Mouse (Mus musculus) kidney, postnatal 0 days (tissue): ENCODE data around the gene Rnf185. TPM values are rescaled to one million over a fixed set of nuclear protein-coding genes. Genes with fewer than 3 reads are reported as not detected.

Experiments
- ATAC-seq: fragments of 200-750 bp; cut with Nextera tagmentation; replicated peaks from 2 replicates; pipeline ENCODE4 v1.8.0; 2017; ENCODE audit warnings: low read depth, moderate number of reproducible peaks, moderate TSS enrichment, moderate library complexity; ENCODE audit not compliant: low FRiP score
- DNase-seq: peaks from one replicate; pipeline ENCODE4 v3.0.0-alpha.2; 2016; ENCODE audit warnings: low spot score
- H3K27ac ChIP-seq: fragments of 300-500 bp; sonication (generic); 2 replicates; pipeline ENCODE4 v1.5.1; 2014; ENCODE audit warnings: mild to moderate bottlenecking
- H3K27me3 ChIP-seq: fragments of 300-500 bp; sonication (generic); 2 replicates; pipeline ENCODE4 v1.6.1; 2014; ENCODE audit warnings: low read length, mixed read lengths; ENCODE audit not compliant: insufficient read depth
- H3K36me3 ChIP-seq: fragments of 300-500 bp; sonication (generic); 2 replicates; pipeline ENCODE4 v1.6.1; 2014; ENCODE audit warnings: low read length, mixed read lengths; ENCODE audit not compliant: insufficient read depth
- H3K4me1 ChIP-seq: fragments of 300-500 bp; sonication (generic); replicated peaks from 2 replicates; pipeline ENCODE4 v1.6.1; 2014; ENCODE audit warnings: antibody characterized with exemption, low read length, mixed read lengths; ENCODE audit not compliant: insufficient read depth
- H3K4me2 ChIP-seq: fragments of 300-500 bp; sonication (generic); 2 replicates; pipeline ENCODE4 v1.6.1; 2014; ENCODE audit warnings: mild to moderate bottlenecking, low read length, moderate library complexity, mixed read lengths
- H3K4me3 ChIP-seq: fragments of 300-500 bp; sonication (generic); replicated peaks from 2 replicates; pipeline ENCODE4 v1.5.1; 2014; ENCODE audit warnings: low read depth, low read length
- H3K9ac ChIP-seq: fragments of 300-500 bp; sonication (generic); 2 replicates; pipeline ENCODE4 v1.6.1; 2014; ENCODE audit warnings: low read depth, low read length
- H3K9me3 ChIP-seq: fragments of 300-500 bp; sonication (generic); replicated peaks from 2 replicates; pipeline ENCODE4 v1.6.1; 2016; ENCODE audit warnings: low read length, inconsistent platforms, mixed read lengths
- CTCF ChIP-seq: IDR thresholded peaks from 2 replicates; pipeline ENCODE4 v1.5.1; 2016; ENCODE audit warnings: antibody characterized with exemption, low read depth, mild to moderate bottlenecking, moderate library complexity
- WGBS: fragments of 180-500 bp; shearing (Covaris S2); extraction: QIAGEN DNeasy Blood & Tissue Kit; methylation state at CpG from one replicate; pipeline ENCODE4 v1.1.7; 2014; 5-methylcytosine and 5-hydroxymethylcytosine counted together
- polyA plus RNA-seq: library from polyadenylated mRNA; unstranded; fragments of >200 nt; fragmentation: Nextera tagmentation; extraction: Ambion mirVana; gene quantifications from 2 replicates; pipeline ENCODE4 v1.2.1, GENCODE M21; 2015

The Rnf185 gene
- polyA plus RNA-seq: 37.8 and 39.1 TPM in 2 replicates

DNA sequence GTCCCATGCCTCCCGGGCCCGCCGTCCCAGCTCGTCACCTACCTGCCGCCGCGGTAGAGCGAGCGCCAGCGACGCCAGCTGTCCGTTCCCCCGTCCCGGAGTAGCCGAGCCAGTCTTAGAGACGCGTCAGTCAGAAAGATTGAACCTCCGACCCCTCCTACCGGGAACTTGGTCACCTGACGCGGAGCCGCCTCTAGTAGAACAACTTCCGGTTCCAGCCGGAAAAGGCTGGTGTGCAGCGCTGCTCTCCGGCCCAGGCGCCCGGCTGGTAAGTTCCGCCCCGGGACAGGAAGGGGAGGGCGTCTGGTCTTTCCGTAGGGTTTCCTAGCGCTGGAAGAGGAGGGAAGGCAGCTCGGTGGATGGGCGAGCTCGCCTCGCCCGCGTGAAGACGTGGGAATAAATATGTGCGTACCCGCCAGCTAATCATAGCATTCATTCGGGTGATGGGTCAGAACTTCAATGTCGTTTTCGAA is at the start of gene Rnf185:
Gene Rnf185 (minus strand): TSS at position 197 of the 473 bp plus-strand sequence.
- Histone ChIP-seq H3K4me3 (peak within 1 kb of the TSS; percentile 94), H3K36me3 (no peaks in the 10 kb centered on the region), H3K4me1 (peaks cover 9% of the 10 kb centered on the region; the same call in 1 of the 2 replicates), H3K9me3 (no peaks in the 10 kb centered on the region), H3K27me3 (no peaks in the 10 kb centered on the region), H3K9ac (peak within 1 kb of the TSS; percentile 90), H3K27ac (peak within 1 kb of the TSS; percentile 97), H3K4me2 (peak within 1 kb of the TSS; percentile 78)
- under 1% methylated on average over 45 of the region's 45 CpGs for WGBS
- DNase-seq (peak; percentile 99), ATAC-seq (peak; percentile 96)
- TF ChIP-seq CTCF: no peak; the same call in 1 of the 2 replicates

DNA sequence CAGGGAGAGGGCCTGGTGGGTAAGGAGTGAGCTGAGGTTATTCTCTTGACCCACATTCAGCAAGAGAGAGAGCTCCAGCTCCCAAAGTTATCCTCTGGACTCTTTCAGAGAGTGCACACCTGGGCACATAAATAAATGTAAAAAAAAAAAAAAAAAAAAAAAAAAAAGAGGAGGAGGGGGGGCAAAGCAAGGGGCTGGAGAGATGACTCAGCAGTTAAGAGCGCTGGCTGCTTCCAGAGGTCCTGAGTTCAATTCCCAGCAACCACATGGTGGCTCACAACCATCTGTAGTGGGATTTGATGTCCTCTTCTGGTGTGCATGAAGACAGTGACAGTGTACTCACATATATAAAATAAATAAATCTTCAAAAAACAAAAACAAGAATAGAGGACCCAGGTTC is 45.1 kb upstream of the Rnf185 start:
- Histone ChIP-seq H3K4me3 (no peak overlapping the region), H3K9ac (no peak overlapping the region), H3K4me1 (no peaks in the 10 kb centered on the region), H3K27me3 (no peaks in the 10 kb centered on the region), H3K36me3 (no peaks in the 10 kb centered on the region), H3K4me2 (no peak overlapping the region), H3K9me3 (no peaks in the 10 kb centered on the region), H3K27ac (peak overlapping the region; percentile 60; the same call in 1 of the 2 replicates)
- no peak for TF ChIP-seq CTCF
- ATAC-seq: no peak
- WGBS: 76% methylated on average over 1 of the region's 1 CpGs
- no peak for DNase-seq

DNA sequence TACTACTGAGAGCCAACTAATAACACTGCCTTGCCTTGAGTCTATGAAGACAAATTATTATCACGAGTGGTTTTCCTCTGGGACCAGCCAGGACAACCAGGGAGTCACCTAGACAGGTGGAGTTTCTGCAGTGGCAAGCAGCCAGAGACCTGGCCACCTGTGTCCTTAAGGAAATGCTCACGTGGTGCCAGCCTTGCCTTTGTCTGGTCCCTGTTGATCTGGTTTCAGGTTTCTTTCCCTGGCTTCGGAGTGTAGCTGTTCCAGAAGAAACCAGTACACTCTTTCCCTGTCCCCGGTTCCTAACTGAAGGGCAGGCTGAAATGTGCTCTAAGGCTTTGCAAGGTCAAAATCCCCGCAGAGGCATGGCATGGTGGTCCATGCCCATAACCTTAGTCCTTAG is 44.6 kb upstream of the Rnf185 start:
- DNase-seq (no peak), ATAC-seq (peak; percentile 49; the same call in 1 of the 2 replicates)
- Histone ChIP-seq H3K27ac (peak overlapping the region; percentile 60), H3K9ac (no peak overlapping the region), H3K36me3 (no peaks in the 10 kb centered on the region), H3K27me3 (no peaks in the 10 kb centered on the region), H3K4me1 (no peaks in the 10 kb centered on the region), H3K4me2 (no peak overlapping the region), H3K9me3 (no peaks in the 10 kb centered on the region), H3K4me3 (no peak overlapping the region)
- 35% methylated on average over 5 of the region's 5 CpGs for WGBS
- no peak for TF ChIP-seq CTCF

DNA sequence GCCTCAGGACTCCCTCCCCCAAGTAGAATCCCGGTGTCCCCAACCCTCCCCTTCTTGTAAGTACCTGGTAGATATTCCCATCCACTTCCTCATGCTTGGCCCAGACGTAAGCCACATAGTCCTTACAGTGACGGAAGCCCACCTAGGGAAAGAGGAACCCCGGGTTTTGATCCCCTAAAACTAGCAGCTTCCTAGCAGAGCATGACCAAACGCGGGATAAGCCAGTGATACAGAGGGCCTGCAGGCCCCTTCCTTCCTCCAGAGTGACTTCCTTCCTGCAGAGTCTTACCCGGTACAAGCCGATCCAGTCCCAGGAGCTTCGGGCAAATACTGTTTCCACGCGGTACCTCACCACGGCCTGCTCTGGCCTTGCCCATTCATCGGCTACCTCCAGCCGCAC is 43.3 kb upstream of the Rnf185 start:
- ATAC-seq: no peak
- H3K9me3 ChIP-seq: no peaks in the 10 kb centered on the region
- DNase-seq: no peak
- 85% methylated on average over 14 of the region's 14 CpGs for WGBS
- no peaks in the 10 kb centered on the region for H3K4me1 ChIP-seq
- no peaks in the 10 kb centered on the region for H3K36me3 ChIP-seq
- no peak overlapping the region for H3K4me3 ChIP-seq
- no peaks in the 10 kb centered on the region for H3K27me3 ChIP-seq
- H3K4me2 ChIP-seq: no peak overlapping the region
- no peak overlapping the region for H3K9ac ChIP-seq
- TF ChIP-seq CTCF: no peak
- H3K27ac ChIP-seq: no peak overlapping the region

- H3K36me3 ChIP-seq: no peaks in the 10 kb centered on the region
- no peak overlapping the region for H3K4me2 ChIP-seq
- no peaks in the 10 kb centered on the region for H3K27me3 ChIP-seq
- WGBS: 76% methylated on average over 17 of the region's 17 CpGs
- H3K4me3 ChIP-seq: no peak overlapping the region
- no peak overlapping the region for H3K27ac ChIP-seq
- ATAC-seq (no peak), DNase-seq (no peak)
- H3K9ac ChIP-seq: no peak overlapping the region
- H3K9me3 ChIP-seq: no peaks in the 10 kb centered on the region
- no peaks in the 10 kb centered on the region for H3K4me1 ChIP-seq
- no peak for TF ChIP-seq CTCF
Measured at GRCm38 (mm10) chr11:3494857-3495256, 42.7 kb upstream of the Rnf185 start.

DNA sequence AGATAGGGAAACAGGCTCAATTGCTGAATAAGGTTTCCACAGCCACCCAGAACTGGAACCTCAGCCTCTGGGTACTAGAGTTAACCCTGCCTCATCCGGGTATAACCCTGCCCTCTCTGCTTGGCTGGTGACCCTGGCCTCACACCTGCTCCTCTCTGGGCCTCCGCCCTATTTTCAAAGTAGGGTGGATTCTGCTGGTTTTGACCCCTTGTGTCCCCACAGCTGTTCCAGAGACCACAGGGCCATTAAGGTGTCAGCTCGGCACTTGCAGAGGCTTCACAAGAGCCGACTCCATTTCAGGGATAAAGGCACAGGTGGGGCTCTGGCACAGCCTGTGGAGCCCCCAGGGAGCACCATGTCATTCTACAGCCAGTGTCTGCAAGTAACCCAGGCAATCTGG is 40.6 kb upstream of the Rnf185 start:
- H3K9ac ChIP-seq: no peak overlapping the region
- H3K27ac ChIP-seq: no peak overlapping the region
- TF ChIP-seq CTCF: no peak
- no peaks in the 10 kb centered on the region for H3K9me3 ChIP-seq
- no peak for ATAC-seq
- WGBS: 51% methylated on average over 4 of the region's 4 CpGs
- H3K4me1 ChIP-seq: no peaks in the 10 kb centered on the region
- H3K27me3 ChIP-seq: no peaks in the 10 kb centered on the region
- no peaks in the 10 kb centered on the region for H3K36me3 ChIP-seq
- no peak for DNase-seq
- no peak overlapping the region for H3K4me3 ChIP-seq
- no peak overlapping the region for H3K4me2 ChIP-seq

GRCm38 (mm10) chr11:3489036-3489435 is 36.9 kb upstream of the Rnf185 start:
- Histone ChIP-seq H3K9me3 (no peaks in the 10 kb centered on the region), H3K9ac (no peak overlapping the region), H3K4me1 (no peaks in the 10 kb centered on the region), H3K27ac (no peak overlapping the region), H3K4me2 (no peak overlapping the region), H3K27me3 (no peaks in the 10 kb centered on the region), H3K36me3 (no peaks in the 10 kb centered on the region), H3K4me3 (no peak overlapping the region)
- WGBS: 85% methylated on average over 5 of the region's 5 CpGs
- TF ChIP-seq CTCF: no peak
- DNase-seq (no peak), ATAC-seq (no peak)
